Mouse (Mus musculus): ENCODE data around the gene Haus2. TPM values are rescaled to one million over a fixed set of nuclear protein-coding genes. Genes with fewer than 3 reads are reported as not detected.
"Not testable (repeated sequence)": the region's sequence is repeated elsewhere in the genome, so short reads cannot be mapped to it uniquely, and the experiment has no call there.

Haus2 gene
- polyA plus RNA-seq, 1 experiment from 2014 or later: 27.4 TPM

GRCm38 (mm10) chr2:120567798-120568320 is 41.3 kb upstream of the Haus2 start:
- Histone ChIP-seq H3K27me3 (ENCODE audit: control insufficient read depth, insufficient read depth, low read length) (no peaks in the 10 kb centered on the region), H3K9me3 (ENCODE audit: control insufficient read depth, low read length) (no peaks in the 10 kb centered on the region)
- peak; percentile 76 for ATAC-seq (ENCODE audit: low FRiP score, low TSS enrichment)

GRCm38 (mm10) chr2:120571081-120571480 is 38.1 kb upstream of the Haus2 start:
- Histone ChIP-seq H3K9ac (ENCODE audit: low read depth, low read length) (no peak overlapping the region), H3K9me3 (ENCODE audit: control insufficient read depth, low read length) (no peaks in the 10 kb centered on the region), H3K4me1 (ENCODE audit: control insufficient read depth, insufficient read depth, low read length) (peaks cover 9% of the 10 kb centered on the region; the same call in 1 of the 2 replicates), H3K27ac (ENCODE audit: low read depth, low read length) (no peak overlapping the region), H3K4me2 (replicated peaks; ENCODE audit: low read depth, low read length) (no peak overlapping the region), H3K4me3 (ENCODE audit: low read length) (no peak overlapping the region), H3K36me3 (ENCODE audit: control insufficient read depth, insufficient read depth, low read length) (peaks cover 8% of the 10 kb centered on the region; the same call in 1 of the 2 replicates), H3K27me3 (ENCODE audit: control insufficient read depth, insufficient read depth, low read length) (no peaks in the 10 kb centered on the region)
- ATAC-seq (ENCODE audit: low FRiP score, low TSS enrichment): no peak
- WGBS: 93% methylated on average over 3 of the region's 3 CpGs

More at GRCm38 (mm10) chr2:120567798-120568320, 41.3 kb upstream of the Haus2 start:
- under 1% methylated on average over 22 of the region's 22 CpGs for WGBS
- Histone ChIP-seq H3K4me3 (ENCODE audit: low read length) (peak overlapping the region; percentile 78), H3K9ac (ENCODE audit: low read depth, low read length) (peak overlapping the region; percentile 77), H3K36me3 (ENCODE audit: control insufficient read depth, insufficient read depth, low read length) (peaks cover 8% of the 10 kb centered on the region; the same call in 1 of the 2 replicates), H3K4me2 (replicated peaks; ENCODE audit: low read depth, low read length) (peak overlapping the region; percentile 57), H3K27ac (ENCODE audit: low read depth, low read length) (peak overlapping the region; percentile 85), H3K4me1 (ENCODE audit: control insufficient read depth, insufficient read depth, low read length) (peaks cover 9% of the 10 kb centered on the region; the same call in 1 of the 2 replicates)

GRCm38 (mm10) chr2:120572161-120572560 is 37.0 kb upstream of the Haus2 start:
- not testable (repeated sequence) for H3K4me1 ChIP-seq (ENCODE audit: control insufficient read depth, insufficient read depth, low read length); ATAC-seq (ENCODE audit: low FRiP score, low TSS enrichment)
- WGBS: 98% methylated on average over 3 of the region's 3 CpGs

GRCm38 (mm10) chr2:120575121-120575520 is 34.1 kb upstream of the Haus2 start:
- no peak overlapping the region for H3K4me2 ChIP-seq (replicated peaks; ENCODE audit: low read depth, low read length)
- no peak overlapping the region for H3K4me3 ChIP-seq (ENCODE audit: low read length)
- no peaks in the 10 kb centered on the region for H3K27me3 ChIP-seq (ENCODE audit: control insufficient read depth, insufficient read depth, low read length)
- H3K27ac ChIP-seq (ENCODE audit: low read depth, low read length): no peak overlapping the region
- H3K4me1 ChIP-seq (ENCODE audit: control insufficient read depth, insufficient read depth, low read length): no peaks in the 10 kb centered on the region
- no peak for ATAC-seq (ENCODE audit: low FRiP score, low TSS enrichment)
- WGBS: 76% methylated on average over 3 of the region's 3 CpGs
- H3K36me3 ChIP-seq (ENCODE audit: control insufficient read depth, insufficient read depth, low read length): peaks cover 8% of the 10 kb centered on the region; the same call in 1 of the 2 replicates
- no peaks in the 10 kb centered on the region for H3K9me3 ChIP-seq (ENCODE audit: control insufficient read depth, low read length)
- no peak overlapping the region for H3K9ac ChIP-seq (ENCODE audit: low read depth, low read length)

More at GRCm38 (mm10) chr2:120572161-120572560, 37.0 kb upstream of the Haus2 start:
- H3K9ac ChIP-seq (ENCODE audit: low read depth, low read length); H3K36me3 ChIP-seq (ENCODE audit: control insufficient read depth, insufficient read depth, low read length); H3K9me3 ChIP-seq (ENCODE audit: control insufficient read depth, low read length); H3K4me3 ChIP-seq (ENCODE audit: low read length); H3K27ac ChIP-seq (ENCODE audit: low read depth, low read length); H3K27me3 ChIP-seq (ENCODE audit: control insufficient read depth, insufficient read depth, low read length); H3K4me2 ChIP-seq (replicated peaks; ENCODE audit: low read depth, low read length): not testable (repeated sequence)

GRCm38 (mm10) chr2:120575978-120576377 is 33.2 kb upstream of the Haus2 start:
- H3K27me3 ChIP-seq (ENCODE audit: control insufficient read depth, insufficient read depth, low read length): no peaks in the 10 kb centered on the region
- H3K9me3 ChIP-seq (ENCODE audit: control insufficient read depth, low read length): no peaks in the 10 kb centered on the region
- H3K4me1 ChIP-seq (ENCODE audit: control insufficient read depth, insufficient read depth, low read length): no peaks in the 10 kb centered on the region
- no peak overlapping the region for H3K4me2 ChIP-seq (replicated peaks; ENCODE audit: low read depth, low read length)
- peaks cover 8% of the 10 kb centered on the region; the same call in 1 of the 2 replicates for H3K36me3 ChIP-seq (ENCODE audit: control insufficient read depth, insufficient read depth, low read length)
- H3K9ac ChIP-seq (ENCODE audit: low read depth, low read length): no peak overlapping the region
- ATAC-seq (ENCODE audit: low FRiP score, low TSS enrichment): no peak
- no peak overlapping the region for H3K4me3 ChIP-seq (ENCODE audit: low read length)
- no peak overlapping the region for H3K27ac ChIP-seq (ENCODE audit: low read depth, low read length)
- 92% methylated on average over 2 of the region's 2 CpGs for WGBS

- Histone ChIP-seq H3K9me3 (ENCODE audit: control insufficient read depth, low read length) (no peaks in the 10 kb centered on the region), H3K9ac (ENCODE audit: low read depth, low read length) (no peak overlapping the region), H3K4me3 (ENCODE audit: low read length) (no peak overlapping the region), H3K4me2 (replicated peaks; ENCODE audit: low read depth, low read length) (no peak overlapping the region), H3K27ac (ENCODE audit: low read depth, low read length) (no peak overlapping the region), H3K4me1 (ENCODE audit: control insufficient read depth, insufficient read depth, low read length) (no peaks in the 10 kb centered on the region), H3K27me3 (ENCODE audit: control insufficient read depth, insufficient read depth, low read length) (no peaks in the 10 kb centered on the region), H3K36me3 (ENCODE audit: control insufficient read depth, insufficient read depth, low read length) (no peaks in the 10 kb centered on the region)
- WGBS: 87% methylated on average over 4 of the region's 4 CpGs
- no peak for ATAC-seq (ENCODE audit: low FRiP score, low TSS enrichment)
Measured at GRCm38 (mm10) chr2:120577799-120578198, 31.4 kb upstream of the Haus2 start.

GRCm38 (mm10) chr2:120578286-120578685 is 30.9 kb upstream of the Haus2 start:
- H3K9ac ChIP-seq (ENCODE audit: low read depth, low read length): no peak overlapping the region
- 82% methylated on average over 5 of the region's 5 CpGs for WGBS
- no peak overlapping the region for H3K4me3 ChIP-seq (ENCODE audit: low read length)
- H3K36me3 ChIP-seq (ENCODE audit: control insufficient read depth, insufficient read depth, low read length): no peaks in the 10 kb centered on the region
- no peak overlapping the region for H3K4me2 ChIP-seq (replicated peaks; ENCODE audit: low read depth, low read length)
- H3K4me1 ChIP-seq (ENCODE audit: control insufficient read depth, insufficient read depth, low read length): no peaks in the 10 kb centered on the region
- no peaks in the 10 kb centered on the region for H3K9me3 ChIP-seq (ENCODE audit: control insufficient read depth, low read length)
- H3K27ac ChIP-seq (ENCODE audit: low read depth, low read length): no peak overlapping the region
- no peaks in the 10 kb centered on the region for H3K27me3 ChIP-seq (ENCODE audit: control insufficient read depth, insufficient read depth, low read length)
- no peak for ATAC-seq (ENCODE audit: low FRiP score, low TSS enrichment)

GRCm38 (mm10) chr2:120589759-120590158 is 19.4 kb upstream of the Haus2 start:
- H3K4me1 ChIP-seq (ENCODE audit: control insufficient read depth, insufficient read depth, low read length): no peaks in the 10 kb centered on the region
- H3K27me3 ChIP-seq (ENCODE audit: control insufficient read depth, insufficient read depth, low read length): no peaks in the 10 kb centered on the region
- H3K27ac ChIP-seq (ENCODE audit: low read depth, low read length): no peak overlapping the region
- no peak overlapping the region for H3K4me2 ChIP-seq (replicated peaks; ENCODE audit: low read depth, low read length)
- peaks cover 43% of the 10 kb centered on the region; the same call in 1 of the 2 replicates for H3K36me3 ChIP-seq (ENCODE audit: control insufficient read depth, insufficient read depth, low read length)
- no peak overlapping the region for H3K9ac ChIP-seq (ENCODE audit: low read depth, low read length)
- 93% methylated on average over 5 of the region's 5 CpGs for WGBS
- H3K9me3 ChIP-seq (ENCODE audit: control insufficient read depth, low read length): no peaks in the 10 kb centered on the region
- H3K4me3 ChIP-seq (ENCODE audit: low read length): no peak overlapping the region
- ATAC-seq (ENCODE audit: low FRiP score, low TSS enrichment): no peak

- H3K27me3 ChIP-seq (ENCODE audit: control insufficient read depth, insufficient read depth, low read length): no peaks in the 10 kb centered on the region
- H3K4me2 ChIP-seq (replicated peaks; ENCODE audit: low read depth, low read length): no peak overlapping the region
- H3K9ac ChIP-seq (ENCODE audit: low read depth, low read length): no peak overlapping the region
- peaks cover 51% of the 10 kb centered on the region for H3K36me3 ChIP-seq (ENCODE audit: control insufficient read depth, insufficient read depth, low read length)
- no peak overlapping the region for H3K4me3 ChIP-seq (ENCODE audit: low read length)
- no peak for ATAC-seq (ENCODE audit: low FRiP score, low TSS enrichment)
- no peaks in the 10 kb centered on the region for H3K9me3 ChIP-seq (ENCODE audit: control insufficient read depth, low read length)
- no peak overlapping the region for H3K27ac ChIP-seq (ENCODE audit: low read depth, low read length)
- WGBS: 100% methylated on average over 1 of the region's 1 CpGs
- no peaks in the 10 kb centered on the region for H3K4me1 ChIP-seq (ENCODE audit: control insufficient read depth, insufficient read depth, low read length)
Measured at GRCm38 (mm10) chr2:120592227-120592626, 17.0 kb upstream of the Haus2 start.

Data from kidney, embryonic 14.5 days (tissue).